Comparison of ENCODE assay signal across 21 mouse cellular contexts in genomic region chr7:117429483-117429882, GRCm38 (mm10). TPM values are rescaled to one million over a fixed set of nuclear protein-coding genes. Genes with fewer than 3 reads are reported as not detected.
A peak's percentile ranks its signal among the peaks of the same experiment; 100 is the strongest.
DNase-seq lines count a peak whose midpoint lies in the region; ATAC-seq and TF ChIP-seq lines count a peak whose summit lies in the region.
"Had no signal": no experiment of that assay in that cellular context is flagged by ENCODE, and none has a peak within 500 bp of the region (broad histone marks: within the 10 kb centered on the region; RNA-seq: fewer than 3 reads in every experiment).

No protein-coding gene starts in this region.

- no peak for TF ChIP-seq CTCF in midbrain, postnatal 0 days (IDR thresholded peaks at IDR 0.05)

- no peaks in the 10 kb centered on the region for H3K9me3 ChIP-seq in kidney, embryonic 14.5 days (ENCODE audit: control insufficient read depth, low read length)
- H3K9me3 ChIP-seq in midbrain, embryonic 10.5 days (replicated peaks): no peaks in the 10 kb centered on the region
- no peaks in the 10 kb centered on the region for H3K9me3 ChIP-seq in midbrain, postnatal 0 days (ENCODE audit: low read length)
- H3K9me3 ChIP-seq: embryonic facial prominence, embryonic 12.5 days; heart, embryonic 12.5 days; limb, embryonic 13.5 days; liver, embryonic 12.5 days; megakaryocyte, embryonic 14.5 days had no signal

- H3K27ac ChIP-seq in kidney, embryonic 14.5 days (ENCODE audit: low read depth, low read length): no peak overlapping the region
- peak overlapping the region; percentile 42; the same call in 1 of the 2 replicates for H3K27ac ChIP-seq in midbrain, embryonic 10.5 days (replicated peaks)
- H3K27ac ChIP-seq in midbrain, postnatal 0 days (ENCODE audit: low read depth, low read length): no peak overlapping the region
- H3K27ac ChIP-seq: embryonic facial prominence, embryonic 12.5 days; left cerebral cortex, adult 2 months; limb, embryonic 13.5 days; liver, embryonic 12.5 days had no signal

- 0 out of 2 replicates have a peak, but pooled peaks cover 4% of the 10 kb centered on the region for H3K4me1 ChIP-seq in kidney, embryonic 14.5 days (ENCODE audit: control insufficient read depth, insufficient read depth, low read length)
- H3K4me1 ChIP-seq in midbrain, embryonic 10.5 days: peaks cover 32% of the 10 kb centered on the region
- H3K4me1 ChIP-seq in midbrain, postnatal 0 days (ENCODE audit: insufficient read depth, low read length): no peaks in the 10 kb centered on the region; the same call in 1 of the 2 replicates

- H3K4me3 ChIP-seq in kidney, embryonic 14.5 days (ENCODE audit: low read length): no peak overlapping the region
- H3K4me3 ChIP-seq in midbrain, embryonic 10.5 days: no peak overlapping the region
- H3K4me3 ChIP-seq in midbrain, postnatal 0 days (ENCODE audit: low read depth, low read length): no peak overlapping the region
- H3K4me3 ChIP-seq: embryonic facial prominence, embryonic 12.5 days; heart, embryonic 12.5 days; left cerebral cortex, adult 2 months; limb, embryonic 13.5 days; liver, embryonic 12.5 days; megakaryocyte, embryonic 14.5 days had no signal

- WGBS in kidney, embryonic 14.5 days: 79% methylated on average over 5 of the region's 5 CpGs
- 73% methylated on average over 5 of the region's 5 CpGs for WGBS in midbrain, embryonic 10.5 days
- WGBS in midbrain, postnatal 0 days: 76% methylated on average over 5 of the region's 5 CpGs

- 0 out of 2 replicates have a peak, but pooled peaks have one; percentile 22 for ATAC-seq in kidney, embryonic 14.5 days (ENCODE audit: low FRiP score, low TSS enrichment)
- ATAC-seq in midbrain, postnatal 0 days (ENCODE audit: low FRiP score): no peak

- no peak overlapping the region for H3K9ac ChIP-seq in kidney, embryonic 14.5 days (ENCODE audit: low read depth, low read length)
- no peak overlapping the region for H3K9ac ChIP-seq in midbrain, postnatal 0 days (replicated peaks; ENCODE audit: low read length, poor library complexity, severe bottlenecking)
- H3K9ac ChIP-seq: embryonic facial prominence, embryonic 12.5 days; heart, embryonic 12.5 days; limb, embryonic 13.5 days; liver, embryonic 12.5 days; liver, postnatal 0 days had no signal

- H3K4me2 ChIP-seq in kidney, embryonic 14.5 days (replicated peaks; ENCODE audit: low read depth, low read length): no peak overlapping the region
- H3K4me2 ChIP-seq in midbrain, postnatal 0 days (ENCODE audit: low read depth, low read length, poor library complexity, severe bottlenecking): no peak overlapping the region
- H3K4me2 ChIP-seq: embryonic facial prominence, embryonic 12.5 days; limb, embryonic 13.5 days; liver, embryonic 12.5 days had no signal

- no peaks in the 10 kb centered on the region for H3K36me3 ChIP-seq in kidney, embryonic 14.5 days (ENCODE audit: control insufficient read depth, insufficient read depth, low read length)
- H3K36me3 ChIP-seq in midbrain, embryonic 10.5 days: no peaks in the 10 kb centered on the region
- H3K36me3 ChIP-seq in midbrain, postnatal 0 days (ENCODE audit: insufficient read depth, low read length): no peaks in the 10 kb centered on the region
- H3K36me3 ChIP-seq: embryonic facial prominence, embryonic 12.5 days; heart, embryonic 12.5 days; limb, embryonic 13.5 days; liver, embryonic 12.5 days had no signal

- no peaks in the 10 kb centered on the region for H3K27me3 ChIP-seq in kidney, embryonic 14.5 days (ENCODE audit: control insufficient read depth, insufficient read depth, low read length)
- no peaks in the 10 kb centered on the region for H3K27me3 ChIP-seq in midbrain, embryonic 10.5 days (ENCODE audit: low read depth, poor library complexity, severe bottlenecking)
- H3K27me3 ChIP-seq in midbrain, postnatal 0 days (ENCODE audit: insufficient read depth, low read length): no peaks in the 10 kb centered on the region
- H3K27me3 ChIP-seq: embryonic facial prominence, embryonic 12.5 days; heart, embryonic 12.5 days; limb, embryonic 13.5 days; liver, embryonic 12.5 days had no signal

- peak; percentile 24 for DNase-seq in embryo, embryonic 10.5 days (ENCODE audit: low spot score)
- no peak for DNase-seq in embryo, embryonic 10 days (ENCODE audit: low spot score)
- DNase-seq in kidney, adult 18-20 months: no peak
- DNase-seq in midbrain, embryonic 10.5 days (ENCODE audit: low spot score): no peak
- no peak for DNase-seq in midbrain, postnatal 0 days (ENCODE audit: low spot score)
- DNase-seq in mesoderm, embryonic 11.5 days (ENCODE audit: low read depth, low spot score): peak; percentile 38
- no peak for DNase-seq in layer of hippocampus, adult 8-10 months (ENCODE audit: low spot score in 2 of 2)
- DNase-seq: adrenal gland, adult 8-10 months; cerebellum, adult 8-10 months; cerebellum, postnatal 25 days; gastrocnemius, postnatal 25 days; kidney, adult 9 months had no signal

RNA-seq across cellular contexts. Expression of gene Xylt1, which starts 48.7 kb away (rescaled TPM):
- 3.7 and 4.6 TPM in 2 replicates for polyA plus RNA-seq in kidney, embryonic 14.5 days (2014; fragmentation: Nextera tagmentation; extraction: Ambion mirVana)
- polyA plus RNA-seq in midbrain, embryonic 10.5 days (2016; fragmentation: Nextera tagmentation; extraction: Ambion mirVana): 0.91 and 1.0 TPM in 2 replicates
- total RNA-seq in midbrain, postnatal 0 days (2014; rRNA removed): 16.4 and 20.8 TPM in 2 replicates
- polyA plus RNA-seq in midbrain, postnatal 0 days (2015; fragmentation: Nextera tagmentation; extraction: Ambion mirVana): 2.1 and 2.5 TPM in 2 replicates
- 10 to 100 TPM; 49.8 to 57.2 (median 54.3) TPM for total RNA-seq in layer of hippocampus, adult 8-10 months (2022)
- polyA plus RNA-seq: C2C12 had no signal

Comparison
In these comparisons a context has a peak if more than half of its experiments do, and no peak if none do; other contexts are left out.
1. DNase-seq: peak in embryo, embryonic 10.5 days (single experiment) and mesoderm, embryonic 11.5 days (single experiment); none in embryo, embryonic 10 days (single experiment), kidney, adult 18-20 months (single experiment), midbrain, embryonic 10.5 days (single experiment), midbrain, postnatal 0 days (single experiment) and layer of hippocampus, adult 8-10 months (0 of 2).